Mouse (Mus musculus): Measurements from ENCODE around the gene Rnf183.

DNA sequence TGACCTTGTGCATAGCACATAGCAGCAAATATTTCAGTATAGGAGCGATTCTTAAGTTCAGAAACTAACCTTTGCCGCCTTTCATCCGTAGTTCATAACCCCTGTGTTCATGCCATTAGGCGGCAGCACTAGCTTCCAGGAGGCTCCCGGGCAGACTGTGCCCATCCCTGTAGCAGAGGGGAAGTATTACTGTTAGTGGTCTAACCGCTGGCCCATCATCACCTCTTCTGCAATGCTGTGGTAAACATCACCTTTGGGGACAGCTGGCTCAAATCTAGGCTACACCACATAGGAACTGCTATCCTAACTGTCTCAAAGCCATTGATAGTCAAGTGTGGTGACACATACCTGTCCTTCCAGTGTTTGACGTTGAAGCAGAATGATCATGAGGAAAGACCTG lies 43.2 kb downstream of the Rnf183 start:
- TF ChIP-seq POLR2A (IDR thresholded peaks at IDR 0.05; ENCODE audit: borderline replicate concordance, extremely low read depth, insufficient read depth, insufficient read length, poor library complexity, severe bottlenecking) (no peak), CTCF (IDR thresholded peaks at IDR 0.05; ENCODE audit: borderline replicate concordance, extremely low read depth, insufficient read depth, insufficient read length) (no peak)

All from brain, embryonic 14.5 days (tissue).